Mouse (Mus musculus) brain, embryonic 14.5 days (tissue): ENCODE results near the gene BC051142.
"Not testable (repeated sequence)": the region's sequence is repeated elsewhere in the genome, so short reads cannot be mapped to it uniquely, and the experiment has no call there.

Source experiments
- CTCF ChIP-seq: fragments of 200-500 bp; IDR thresholded peaks from 2 replicates; pipeline ENCODE4 v1.5.1; 2012; ENCODE audit warnings: inconsistent platforms, mild to moderate bottlenecking, moderate library complexity, borderline replicate concordance; ENCODE audit not compliant: insufficient read depth, insufficient read length; ENCODE audit errors: extremely low read depth
- POLR2A ChIP-seq: fragments of 200-500 bp; IDR thresholded peaks from 2 replicates; pipeline ENCODE4 v1.6.1; 2012; ENCODE audit warnings: mild to moderate bottlenecking, inconsistent platforms, borderline replicate concordance; ENCODE audit not compliant: poor library complexity, insufficient read depth, insufficient read length, severe bottlenecking; ENCODE audit errors: extremely low read depth

DNA sequence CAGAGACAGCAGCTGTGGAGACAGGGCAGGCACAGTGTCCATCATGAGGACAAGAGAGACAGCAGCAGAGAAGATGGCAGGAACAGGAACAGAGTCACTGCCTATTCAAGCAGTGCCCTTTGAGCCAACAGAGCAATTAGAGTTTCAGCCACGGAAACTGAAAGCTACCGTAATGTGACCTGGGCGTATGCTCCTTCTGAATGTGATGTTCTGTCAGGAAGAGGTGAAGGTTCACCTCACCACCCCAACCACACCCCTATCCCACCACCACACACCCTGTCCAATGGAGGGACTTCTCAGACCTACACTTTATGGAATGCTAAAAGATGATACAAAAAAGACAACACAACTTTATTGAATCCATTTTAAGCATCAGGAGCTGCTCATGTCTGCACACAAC is 98.7 kb downstream of the BC051142 start:
- not testable (repeated sequence) for TF ChIP-seq POLR2A, CTCF
